Mouse (Mus musculus) C2C12 (cell line): ENCODE data around the gene Pafah1b3. TPM values are rescaled to one million over a fixed set of nuclear protein-coding genes. Genes with fewer than 3 reads are reported as not detected.
A peak's percentile ranks its signal among the peaks of the same experiment; 100 is the strongest.
"Not testable (repeated sequence)": the region's sequence is repeated elsewhere in the genome, so short reads cannot be mapped to it uniquely, and the experiment has no call there.

Experiments
- H3K27me3 ChIP-seq: one replicate; pipeline ENCODE4 v1.6.1; 2011; ENCODE audit not compliant: control insufficient read depth, insufficient read depth, insufficient read length
- H3K36me3 ChIP-seq: one replicate; pipeline ENCODE4 v1.6.1; 2011; ENCODE audit not compliant: control insufficient read depth, insufficient read depth
- H3K4me3 ChIP-seq: one replicate; pipeline ENCODE4 v1.5.1; 2011; ENCODE audit warnings: mild to moderate bottlenecking, control low read depth; ENCODE audit not compliant: poor library complexity, insufficient read depth, severe bottlenecking
- H3K79me2 ChIP-seq: one replicate; pipeline ENCODE4 v1.6.1; 2011; ENCODE audit not compliant: control insufficient read depth, insufficient read depth
- H3K79me3 ChIP-seq: one replicate; pipeline ENCODE4 v1.6.1; 2011; ENCODE audit warnings: low read depth, control low read depth
- H3ac ChIP-seq: one replicate; pipeline ENCODE3; 2011; ENCODE audit warnings: low read depth; ENCODE audit not compliant: control insufficient read depth, insufficient read length
- CEBPB ChIP-seq: IDR thresholded peaks from one replicate; pipeline ENCODE4 v1.6.1; 2011; ENCODE audit warnings: low read depth, mild to moderate bottlenecking, control low read depth, moderate library complexity
- CTCF ChIP-seq: IDR thresholded peaks from one replicate; pipeline ENCODE4 v1.5.1; 2011; ENCODE audit not compliant: control insufficient read depth, insufficient read depth, insufficient read length
- FOSL1 ChIP-seq: IDR thresholded peaks from one replicate; pipeline ENCODE4 v1.8.0; 2011; ENCODE audit warnings: mild to moderate bottlenecking, low read length; ENCODE audit not compliant: poor library complexity, insufficient read depth, severe bottlenecking
- MAX ChIP-seq: IDR thresholded peaks from one replicate; pipeline ENCODE4 v1.6.1; 2011; ENCODE audit warnings: mild to moderate bottlenecking, control low read depth
- MYOD1 ChIP-seq: IDR thresholded peaks from one replicate; pipeline ENCODE4 v1.6.1; 2011; ENCODE audit warnings: low read depth; ENCODE audit not compliant: control insufficient read depth, insufficient read length
- MYOG ChIP-seq: IDR thresholded peaks from one replicate; pipeline ENCODE4 v1.6.1; 2011; ENCODE audit not compliant: control insufficient read depth, insufficient read length; ENCODE audit errors: extremely low read depth
- USF1 ChIP-seq: IDR thresholded peaks from one replicate; pipeline ENCODE4 v1.6.1; 2011; ENCODE audit warnings: low read depth, mild to moderate bottlenecking, control low read depth, moderate library complexity
- polyA plus RNA-seq: library from polyadenylated mRNA; unstranded; fragments of >200 nt; fragmentation: generic; extraction: Trizol; gene quantifications from one replicate; pipeline ENCODE4 v1.2.1, GENCODE M21; 2012; ENCODE audit warnings: missing spikeins

Pafah1b3 gene
- polyA plus RNA-seq, 1 experiment = 90.8 TPM

GRCm38 (mm10) chr7:25326233-25326632 is 28.4 kb upstream of the Pafah1b3 start:
- H3K36me3 ChIP-seq = no peaks in the 10 kb centered on the region
- peaks cover 19% of the 10 kb centered on the region for H3K79me3 ChIP-seq
- no peak overlapping the region for H3ac ChIP-seq
- TF ChIP-seq CEBPB = no peak
- TF ChIP-seq FOSL1 = no peak
- TF ChIP-seq CTCF = no peak
- TF ChIP-seq MYOD1 = no peak
- TF ChIP-seq MAX = no peak
- no peak overlapping the region for H3K4me3 ChIP-seq
- H3K79me2 ChIP-seq = peaks cover 41% of the 10 kb centered on the region
- H3K27me3 ChIP-seq = no peaks in the 10 kb centered on the region

- H3ac ChIP-seq, H3K36me3 ChIP-seq, H3K4me3 ChIP-seq, H3K27me3 ChIP-seq: not testable (repeated sequence)
- Histone ChIP-seq H3K79me2 (peaks cover 48% of the 10 kb centered on the region), H3K79me3 (peaks cover 21% of the 10 kb centered on the region)
Observed at GRCm38 (mm10) chr7:25325431-25325830, 27.6 kb upstream of the Pafah1b3 start.

- Histone ChIP-seq H3K27me3 (no peaks in the 10 kb centered on the region), H3K4me3 (no peak overlapping the region), H3ac (no peak overlapping the region), H3K79me2 (peaks cover 70% of the 10 kb centered on the region), H3K36me3 (no peaks in the 10 kb centered on the region), H3K79me3 (peaks cover 30% of the 10 kb centered on the region)
- no peak for TF ChIP-seq MYOG
- peak; percentile 47 for TF ChIP-seq CEBPB
- no peak for TF ChIP-seq MYOD1
- no peak for TF ChIP-seq MAX
Observed at GRCm38 (mm10) chr7:25323219-25323618, 25.4 kb upstream of the Pafah1b3 start.

GRCm38 (mm10) chr7:25322058-25322484 is 24.3 kb upstream of the Pafah1b3 start:
- no peaks in the 10 kb centered on the region for H3K36me3 ChIP-seq
- peaks cover 33% of the 10 kb centered on the region for H3K79me3 ChIP-seq
- H3K79me2 ChIP-seq = peaks cover 81% of the 10 kb centered on the region
- no peaks in the 10 kb centered on the region for H3K27me3 ChIP-seq
- no peak for TF ChIP-seq MYOG
- no peak for TF ChIP-seq CTCF
- TF ChIP-seq MAX = peak; percentile 27
- H3ac ChIP-seq = no peak overlapping the region
- no peak overlapping the region for H3K4me3 ChIP-seq

GRCm38 (mm10) chr7:25317446-25317999 is 19.7 kb upstream of the Pafah1b3 start:
- TF ChIP-seq CEBPB (no peak), MYOD1 (peak; percentile 35)
- no peaks in the 10 kb centered on the region for H3K36me3 ChIP-seq
- peaks cover 47% of the 10 kb centered on the region for H3K79me2 ChIP-seq
- H3K27me3 ChIP-seq = peaks cover 28% of the 10 kb centered on the region
- H3K4me3 ChIP-seq = peak overlapping the region; percentile 46
- H3ac ChIP-seq = peak overlapping the region; percentile 84
- H3K79me3 ChIP-seq = peaks cover 15% of the 10 kb centered on the region

GRCm38 (mm10) chr7:25316532-25317445 is 19.0 kb upstream of the Pafah1b3 start, which contains the start of gene Megf8:
Gene Megf8, plus strand, starts transcription at chr7:25317164.
- TF ChIP-seq CTCF (peak; percentile 55), MYOG (no peak), USF1 (no peak)
- peaks cover 33% of the 10 kb centered on the region for H3K27me3 ChIP-seq
- no peaks in the 10 kb centered on the region for H3K36me3 ChIP-seq
- H3ac ChIP-seq = peak within 1 kb of the TSS; percentile 84
- peak within 1 kb of the TSS; percentile 46 for H3K4me3 ChIP-seq
- H3K79me3 ChIP-seq = peaks cover 15% of the 10 kb centered on the region
- H3K79me2 ChIP-seq = peaks cover 45% of the 10 kb centered on the region
